Mouse (Mus musculus) heart, embryonic 14.5 days (tissue): ENCODE data around the gene Hsd17b1. TPM values are rescaled to one million over a fixed set of nuclear protein-coding genes. Genes with fewer than 3 reads are reported as not detected.

ENCODE experiments used
- ATAC-seq: fragments of 200-750 bp; cut with Nextera tagmentation; 2 replicates; pipeline ENCODE4 v1.8.0; 2017; ENCODE audit warnings: low read depth, moderate TSS enrichment; ENCODE audit not compliant: insufficient number of reproducible peaks, insufficient read depth, low FRiP score
- H3K27ac ChIP-seq, 2 experiments: fragments of 200-500 bp in 1 of 2; fragments of 300-500 bp in 1 of 2; sonication (generic) in 1 of 2; replicated peaks in 1 of 2; 2 replicates each; pipeline ENCODE4 v1.5.1; 2012 to 2014; ENCODE audit warnings: low read depth in 2 of 2, low read length in 2 of 2, control low read depth in 1 of 2, mild to moderate bottlenecking in 1 of 2, mixed read lengths in 1 of 2; ENCODE audit not compliant: control insufficient read depth in 1 of 2, insufficient read depth in 1 of 2
- H3K27me3 ChIP-seq: fragments of 300-500 bp; sonication (generic); 2 replicates; pipeline ENCODE4 v1.6.1; 2014; ENCODE audit warnings: mild to moderate bottlenecking, low read length, control low read depth; ENCODE audit not compliant: control insufficient read depth, insufficient read depth
- H3K36me3 ChIP-seq: fragments of 300-500 bp; sonication (generic); 2 replicates; pipeline ENCODE4 v1.6.1; 2014; ENCODE audit warnings: mild to moderate bottlenecking, control low read depth, low read length, mixed read lengths; ENCODE audit not compliant: control insufficient read depth, insufficient read depth
- H3K4me1 ChIP-seq, 2 experiments: fragments of 200-500 bp in 1 of 2; fragments of 300-500 bp in 1 of 2; sonication (generic) in 1 of 2; 2 replicates each; pipeline ENCODE4 v1.6.1; 2012 to 2014; ENCODE audit warnings: low read length in 2 of 2, control low read depth in 1 of 2, mixed read lengths in 1 of 2; ENCODE audit not compliant: control insufficient read depth in 2 of 2, insufficient read depth in 2 of 2
- H3K4me2 ChIP-seq: fragments of 300-500 bp; sonication (generic); 2 replicates; pipeline ENCODE4 v1.6.1; 2014; ENCODE audit warnings: mild to moderate bottlenecking, low read length
- H3K4me3 ChIP-seq, 2 experiments: fragments of 200-500 bp in 1 of 2; fragments of 300-500 bp in 1 of 2; sonication (generic) in 1 of 2; 2 replicates each; pipeline ENCODE4 v1.5.1; 2012 to 2014; ENCODE audit warnings: low read length in 2 of 2, mild to moderate bottlenecking in 2 of 2, control low read depth in 1 of 2, low read depth in 1 of 2, moderate library complexity in 1 of 2; ENCODE audit not compliant: control insufficient read depth in 1 of 2, insufficient read depth in 1 of 2
- H3K9ac ChIP-seq: fragments of 300-500 bp; sonication (generic); 2 replicates; pipeline ENCODE4 v1.6.1; 2014; ENCODE audit warnings: mild to moderate bottlenecking, low read length
- H3K9me3 ChIP-seq: fragments of 300-500 bp; sonication (generic); 2 replicates; pipeline ENCODE4 v1.6.1; 2016; ENCODE audit warnings: low read length, control low read depth; ENCODE audit not compliant: control insufficient read depth
- WGBS: fragments of 180-500 bp; shearing (Covaris S2); extraction: QIAGEN DNeasy Blood & Tissue Kit; methylation state at CpG from one replicate; pipeline ENCODE4 v1.1.7; 2014; 5-methylcytosine and 5-hydroxymethylcytosine counted together
- polyA plus RNA-seq: library from polyadenylated mRNA; unstranded; fragments of >200 nt; fragmentation: Nextera tagmentation; extraction: Ambion mirVana; gene quantifications from 2 replicates; pipeline ENCODE4 v1.2.1, GENCODE M21; 2014

Hsd17b1 gene
- polyA plus RNA-seq, 1 experiment from 2014 or later: 0.30 TPM

DNA sequence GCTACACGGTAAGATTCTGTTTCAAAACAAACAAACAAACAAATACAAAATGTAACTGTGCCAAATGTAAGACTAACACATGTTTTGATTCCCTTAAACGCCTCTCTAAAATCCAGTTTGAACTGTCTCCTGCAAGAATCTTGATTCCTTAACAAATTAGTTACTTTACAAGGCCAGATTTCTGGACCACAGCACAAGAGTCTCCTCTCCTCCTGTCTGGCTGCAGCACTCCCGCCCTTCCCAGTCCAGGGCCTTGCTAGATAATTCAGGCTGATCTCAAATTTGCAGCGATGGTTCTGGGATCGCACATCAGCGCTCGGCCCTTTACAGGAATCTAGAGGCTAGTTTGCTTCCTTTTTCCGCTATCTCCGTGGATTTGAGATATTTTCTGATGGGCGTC lies 3.4 kb downstream of the Hsd17b1 start:
- H3K27me3 ChIP-seq: peaks cover 46% of the 10 kb centered on the region
- H3K4me3 ChIP-seq: peak overlapping the region; percentile 68 to 84
- peak overlapping the region; percentile 75 for H3K9ac ChIP-seq
- peak overlapping the region; percentile 71 to 90 for H3K27ac ChIP-seq
- 7% methylated on average over 10 of the region's 10 CpGs for WGBS
- no peak for ATAC-seq
- H3K4me1 ChIP-seq: peaks cover 14 to 23% of the 10 kb centered on the region in 2 experiments
- peak overlapping the region; percentile 92 for H3K4me2 ChIP-seq
- no peaks in the 10 kb centered on the region for H3K9me3 ChIP-seq
- peaks cover 16% of the 10 kb centered on the region for H3K36me3 ChIP-seq

DNA sequence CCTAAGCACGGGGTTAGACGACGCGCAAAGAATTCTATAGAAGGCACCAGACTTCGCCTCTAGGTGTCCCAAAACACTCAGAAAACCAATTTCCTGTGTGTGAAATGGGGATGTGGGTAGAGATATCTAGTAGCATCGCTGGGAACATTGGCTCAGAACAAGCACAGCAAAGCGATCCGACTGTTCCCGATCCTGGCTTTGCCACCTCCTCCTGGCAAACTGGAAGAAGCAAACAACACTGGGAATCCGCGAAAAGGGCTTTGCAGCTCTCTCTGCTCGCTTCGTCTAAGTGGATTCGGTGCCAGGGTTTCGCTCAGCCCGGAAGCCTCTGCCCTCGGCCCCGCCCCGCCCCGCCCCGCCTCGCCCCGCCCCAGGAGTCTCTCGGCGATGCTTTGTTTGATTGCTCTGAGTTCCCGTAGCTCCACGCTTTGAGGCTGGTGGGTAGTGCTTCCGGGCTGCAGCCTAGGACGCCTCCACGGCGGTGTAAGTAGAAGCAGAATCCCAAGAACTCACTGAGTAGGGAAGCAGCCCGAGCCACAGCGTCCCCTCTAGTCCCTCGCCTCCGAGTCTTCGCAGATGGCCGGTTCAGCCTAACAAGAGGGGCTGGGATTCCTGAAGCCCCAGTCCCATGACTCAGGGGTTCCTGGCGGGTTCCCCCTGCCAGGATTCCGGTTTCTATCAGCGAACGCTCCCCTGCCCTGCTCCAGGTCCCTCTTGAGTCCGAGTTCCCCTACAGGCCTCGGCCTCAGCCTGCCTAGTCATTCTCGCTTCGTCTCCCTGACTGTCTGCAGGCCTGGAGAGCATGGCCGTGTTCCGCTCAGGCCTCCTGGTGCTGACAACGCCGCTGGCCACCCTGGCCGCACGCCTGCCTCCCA lies 4.2 kb downstream of the Hsd17b1 start, which contains the start of gene Coasy:
Gene Coasy (plus strand): TSS at position 358 of the 875 bp plus-strand sequence.
- H3K9me3 ChIP-seq: no peaks in the 10 kb centered on the region
- peaks cover 38% of the 10 kb centered on the region for H3K27me3 ChIP-seq
- peaks cover 16% of the 10 kb centered on the region for H3K36me3 ChIP-seq
- peak within 1 kb of the TSS; percentile 92 for H3K4me2 ChIP-seq
- H3K4me1 ChIP-seq: peaks cover 15 to 24% of the 10 kb centered on the region in 2 experiments
- peak within 1 kb of the TSS; percentile 88 for H3K9ac ChIP-seq
- peak within 1 kb of the TSS; percentile 90 for H3K27ac ChIP-seq
- peak within 1 kb of the TSS; percentile 68 to 84 for H3K4me3 ChIP-seq
- ATAC-seq: peak; percentile 83
- whole genome bisulfite sequencing: under 1% methylated on average over 51 of the region's 51 CpGs

DNA sequence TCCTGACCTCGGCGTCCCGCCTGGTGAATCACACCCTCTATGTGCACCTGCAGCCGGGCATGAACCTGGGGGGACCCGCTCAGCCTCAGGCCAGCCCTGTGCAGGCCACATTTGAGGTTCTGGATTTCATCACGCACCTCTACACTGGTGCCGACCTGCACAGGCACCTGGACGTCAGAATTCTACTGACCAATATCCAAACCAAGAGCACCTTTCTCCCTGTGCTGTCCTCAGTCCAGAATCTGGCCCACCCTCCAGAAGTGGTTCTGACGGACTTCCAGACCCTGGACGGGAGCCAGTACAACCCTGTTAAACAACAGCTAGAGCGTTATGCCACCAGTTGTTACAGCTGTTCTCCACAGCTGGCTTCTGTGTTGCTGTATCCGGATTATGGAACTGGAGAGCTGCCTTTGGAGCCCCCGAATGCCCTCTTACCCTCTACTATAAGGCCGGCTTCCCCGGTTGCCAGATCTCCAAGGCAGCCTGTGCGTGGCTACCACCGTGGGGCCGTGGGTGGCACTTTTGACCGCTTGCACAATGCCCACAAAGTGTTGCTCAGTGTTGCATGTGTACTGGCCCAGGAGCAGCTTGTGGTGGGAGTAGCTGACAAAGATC lies 5.0 kb downstream of the Hsd17b1 start:
- H3K27me3 ChIP-seq: peaks cover 30% of the 10 kb centered on the region
- H3K4me3 ChIP-seq: peak overlapping the region; percentile 68 to 84
- 0 out of 2 replicates have a peak, but pooled peaks have one; percentile 8 for ATAC-seq
- WGBS: 34% methylated on average over 19 of the region's 19 CpGs
- H3K27ac ChIP-seq: peak overlapping the region; percentile 90
- H3K36me3 ChIP-seq: peaks cover 16% of the 10 kb centered on the region
- peaks cover 20 to 31% of the 10 kb centered on the region in 2 experiments for H3K4me1 ChIP-seq
- H3K4me2 ChIP-seq: peak overlapping the region; percentile 92
- H3K9ac ChIP-seq: peak overlapping the region; percentile 88
- H3K9me3 ChIP-seq: no peaks in the 10 kb centered on the region

DNA sequence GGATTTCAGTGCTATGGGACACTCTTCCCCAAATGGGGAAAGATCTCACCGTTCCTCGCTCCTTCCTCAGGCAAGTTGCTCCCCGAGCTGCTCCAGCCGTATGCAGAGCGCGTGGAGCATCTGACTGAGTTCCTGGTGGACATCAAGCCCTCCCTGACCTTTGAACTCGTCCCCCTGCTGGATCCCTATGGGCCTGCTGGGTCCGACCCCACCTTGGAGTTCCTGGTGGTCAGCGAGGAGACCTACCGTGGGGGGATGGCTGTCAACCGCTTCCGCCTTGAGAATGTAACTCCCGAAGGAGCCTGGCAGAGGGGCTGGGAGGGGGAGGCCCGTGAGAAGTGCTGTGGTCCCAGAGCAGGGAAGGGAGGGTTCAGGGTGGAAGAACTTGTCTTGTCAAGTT lies 6.0 kb downstream of the Hsd17b1 start:
- 83% methylated on average over 14 of the region's 14 CpGs for WGBS
- Histone ChIP-seq H3K4me2 (no peak overlapping the region), H3K36me3 (peaks cover 25% of the 10 kb centered on the region), H3K9ac (no peak overlapping the region; the same call in 1 of the 2 replicates), H3K27ac (no peak overlapping the region), H3K9me3 (no peaks in the 10 kb centered on the region), H3K4me3 (no peak overlapping the region), H3K27me3 (peaks cover 20% of the 10 kb centered on the region), H3K4me1 (peaks cover 20 to 29% of the 10 kb centered on the region in 2 experiments)
- no peak for ATAC-seq

DNA sequence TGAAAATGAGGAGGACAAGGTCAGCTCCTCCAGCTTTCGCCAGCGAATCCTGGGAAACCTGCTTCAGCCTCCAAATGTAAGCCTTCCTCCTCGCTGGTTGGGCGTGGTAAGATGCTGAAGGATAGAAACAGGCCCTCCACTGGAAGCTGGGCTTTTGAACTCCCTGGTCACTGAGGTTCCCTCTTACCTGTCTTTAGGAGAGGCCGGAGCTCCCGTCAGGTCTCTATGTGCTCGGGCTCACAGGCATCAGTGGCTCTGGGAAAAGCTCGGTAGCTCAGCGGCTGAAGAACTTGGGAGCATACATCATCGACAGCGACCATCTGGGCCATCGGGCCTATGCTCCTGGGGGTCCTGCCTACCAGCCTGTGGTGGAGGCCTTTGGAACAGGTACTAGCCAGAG lies 6.6 kb downstream of the Hsd17b1 start:
- peaks cover 20 to 23% of the 10 kb centered on the region in 2 experiments for H3K4me1 ChIP-seq

DNA sequence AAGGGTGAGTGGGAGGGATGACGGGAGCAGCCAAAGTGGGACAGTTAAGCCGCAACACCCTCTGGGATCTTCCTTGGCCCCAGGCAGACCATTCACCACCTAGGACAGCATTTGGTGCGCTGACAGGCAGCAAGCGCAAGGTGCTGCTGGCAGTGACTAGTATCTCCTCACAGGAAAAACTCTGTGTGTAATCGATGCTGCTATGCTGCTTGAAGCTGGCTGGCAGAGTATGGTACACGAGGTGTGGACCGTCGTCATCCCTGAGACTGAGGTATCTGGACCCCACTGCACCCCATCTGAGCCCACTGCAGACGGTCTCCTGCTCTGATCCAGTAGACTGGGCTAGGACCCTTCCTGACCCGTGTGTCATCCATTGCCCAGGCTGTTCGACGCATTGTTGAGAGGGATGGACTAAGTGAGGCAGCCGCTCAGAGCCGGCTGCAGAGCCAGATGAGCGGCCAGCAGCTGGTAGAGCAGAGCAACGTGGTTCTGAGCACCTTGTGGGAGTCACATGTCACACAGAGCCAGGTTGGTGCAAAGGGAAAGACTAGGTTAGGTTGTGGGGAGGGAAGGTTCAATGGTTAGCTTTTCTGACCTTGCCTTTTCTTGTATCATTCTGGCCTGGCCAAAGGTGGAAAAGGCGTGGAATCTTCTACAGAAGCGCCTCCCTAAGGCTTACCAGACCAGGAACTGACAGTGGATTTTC lies 7.6 kb downstream of the Hsd17b1 start:
- no peak for ATAC-seq
- 89% methylated on average over 18 of the region's 18 CpGs for WGBS
- no peak overlapping the region for H3K4me3 ChIP-seq
- H3K27ac ChIP-seq: no peak overlapping the region
- H3K4me2 ChIP-seq: no peak overlapping the region
- peaks cover 5% of the 10 kb centered on the region; the same call in 1 of the 2 replicates for H3K27me3 ChIP-seq
- peaks cover 20 to 22% of the 10 kb centered on the region in 2 experiments for H3K4me1 ChIP-seq
- H3K9ac ChIP-seq: no peak overlapping the region
- H3K9me3 ChIP-seq: no peaks in the 10 kb centered on the region
- H3K36me3 ChIP-seq: peaks cover 40% of the 10 kb centered on the region

More for the DNA sequence above, 6.6 kb downstream of the Hsd17b1 start:
- Histone ChIP-seq H3K9ac (no peak overlapping the region), H3K9me3 (no peaks in the 10 kb centered on the region), H3K4me2 (no peak overlapping the region), H3K27ac (no peak overlapping the region), H3K27me3 (peaks cover 14% of the 10 kb centered on the region), H3K4me3 (no peak overlapping the region), H3K36me3 (peaks cover 30% of the 10 kb centered on the region)
- 91% methylated on average over 12 of the region's 12 CpGs for WGBS
- no peak for ATAC-seq

DNA sequence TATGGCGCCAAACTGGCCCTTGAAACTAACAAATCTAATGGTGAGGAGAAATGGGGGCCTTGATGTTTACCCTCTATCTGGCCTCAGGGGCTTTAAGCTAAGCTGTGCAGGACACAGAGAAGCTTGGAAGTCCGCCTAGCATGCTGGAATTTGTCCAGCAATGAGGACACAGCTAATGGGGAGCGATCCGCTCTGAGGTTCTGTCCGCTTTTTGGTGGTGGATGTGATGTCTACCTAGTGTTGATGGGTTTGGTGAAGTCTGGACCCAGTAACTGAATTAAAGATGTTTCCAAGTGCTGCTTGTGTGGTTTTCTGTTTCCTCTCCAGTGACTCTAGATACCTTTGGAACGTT lies 8.1 kb downstream of the Hsd17b1 start:
- Histone ChIP-seq H3K4me3 (peak overlapping the region in 1 of 2 experiments; percentile 69; a peak in 2 of 4 replicates), H3K4me1 (peaks cover 20 to 22% of the 10 kb centered on the region in 2 experiments), H3K27me3 (no peaks in the 10 kb centered on the region), H3K4me2 (peak overlapping the region; percentile 90), H3K36me3 (peaks cover 45% of the 10 kb centered on the region), H3K27ac (peak overlapping the region; percentile 80 to 81), H3K9ac (peak overlapping the region; percentile 82), H3K9me3 (no peaks in the 10 kb centered on the region)
- WGBS: 75% methylated on average over 6 of the region's 6 CpGs
- no peak for ATAC-seq
